Mouse (Mus musculus) heart, postnatal 0 days (tissue): ENCODE data around the gene Rag2. TPM values are rescaled to one million over a fixed set of nuclear protein-coding genes. Genes with fewer than 3 reads are reported as not detected.

Experiments used
- ATAC-seq: fragments of 200-750 bp; cut with Nextera tagmentation; 2 replicates; pipeline ENCODE4 v1.8.0; 2017; ENCODE audit warnings: low read depth, moderate number of reproducible peaks, moderate library complexity; ENCODE audit not compliant: insufficient read depth
- DNase-seq: peaks from one replicate; pipeline ENCODE4 v3.0.0-alpha.2; 2016; ENCODE audit warnings: low spot score
- H3K27ac ChIP-seq: fragments of 300-500 bp; sonication (generic); 2 replicates; pipeline ENCODE4 v1.5.1; 2014; ENCODE audit warnings: low read depth, mild to moderate bottlenecking
- H3K27me3 ChIP-seq: fragments of 300-500 bp; sonication (generic); 2 replicates; pipeline ENCODE4 v1.6.1; 2014; ENCODE audit warnings: low read length, mixed read lengths; ENCODE audit not compliant: control insufficient read depth, insufficient read depth
- H3K36me3 ChIP-seq: fragments of 300-500 bp; sonication (generic); replicated peaks from 2 replicates; pipeline ENCODE4 v1.6.1; 2014; ENCODE audit warnings: low read length, mixed read lengths; ENCODE audit not compliant: control insufficient read depth, insufficient read depth
- H3K4me1 ChIP-seq: fragments of 300-500 bp; sonication (generic); 2 replicates; pipeline ENCODE4 v1.6.1; 2014; ENCODE audit warnings: antibody characterized with exemption; ENCODE audit not compliant: control insufficient read depth, insufficient read depth
- H3K4me2 ChIP-seq: fragments of 300-500 bp; sonication (generic); 2 replicates; pipeline ENCODE4 v1.6.1; 2014; ENCODE audit warnings: low read depth, mild to moderate bottlenecking, low read length, moderate library complexity
- H3K4me3 ChIP-seq: fragments of 300-500 bp; sonication (generic); 2 replicates; pipeline ENCODE4 v1.5.1; 2014; ENCODE audit warnings: low read depth, low read length
- H3K9ac ChIP-seq: fragments of 300-500 bp; sonication (generic); replicated peaks from 2 replicates; pipeline ENCODE4 v1.6.1; 2014; ENCODE audit warnings: low read depth, low read length, mixed read lengths
- H3K9me3 ChIP-seq: fragments of 300-500 bp; sonication (generic); replicated peaks from 2 replicates; pipeline ENCODE4 v1.6.1; 2016; ENCODE audit warnings: low read length; ENCODE audit not compliant: control insufficient read depth
- CTCF ChIP-seq: IDR thresholded peaks from 2 replicates; pipeline ENCODE4 v1.5.1; 2016; ENCODE audit warnings: antibody characterized with exemption, control low read depth, low read depth
- EP300 ChIP-seq: IDR thresholded peaks from 2 replicates; pipeline ENCODE4 v1.6.1; 2016; ENCODE audit warnings: antibody characterized with exemption, low read depth
- WGBS: fragments of 180-500 bp; shearing (Covaris S2); extraction: QIAGEN DNeasy Blood & Tissue Kit; methylation state at CpG from one replicate; pipeline ENCODE4 v1.1.7; 2014; 5-methylcytosine and 5-hydroxymethylcytosine counted together
- polyA plus RNA-seq: library from polyadenylated mRNA; unstranded; fragments of >200 nt; fragmentation: Nextera tagmentation; extraction: Ambion mirVana; gene quantifications from 2 replicates; pipeline ENCODE4 v1.2.1, GENCODE M21; 2015
- total RNA-seq: library from RNA; depleted of rRNA; stranded (reverse); fragments of >200 nt; gene quantifications from 2 replicates; pipeline ENCODE4 v1.2.3, GENCODE M21; 2014; ENCODE audit warnings: low replicate concordance

The Rag2 gene
- total and polyA plus RNA-seq, 2 experiments from 2014 or later: not detected

- H3K36me3 ChIP-seq: no peaks in the 10 kb centered on the region
- H3K27ac ChIP-seq: no peak overlapping the region
- H3K4me1 ChIP-seq: 0 out of 2 replicates have a peak, but pooled peaks cover 6% of the 10 kb centered on the region
- ATAC-seq (no peak), DNase-seq (peak; percentile 20)
- H3K4me3 ChIP-seq: no peak overlapping the region
- no peak for TF ChIP-seq CTCF
- 51% methylated on average over 10 of the region's 10 CpGs for WGBS
- H3K9ac ChIP-seq: no peak overlapping the region
- no peaks in the 10 kb centered on the region for H3K9me3 ChIP-seq
- no peaks in the 10 kb centered on the region for H3K27me3 ChIP-seq
- H3K4me2 ChIP-seq: no peak overlapping the region
Observed at GRCm38 (mm10) chr2:101615464-101616305, 8.8 kb upstream of the Rag2 start.

- ATAC-seq: no peak
- no peak overlapping the region for H3K9ac ChIP-seq
- no peak for TF ChIP-seq EP300
- TF ChIP-seq CTCF: no peak
- no peak for DNase-seq
- no peaks in the 10 kb centered on the region for H3K27me3 ChIP-seq
- no peak overlapping the region for H3K27ac ChIP-seq
- no peak overlapping the region for H3K4me3 ChIP-seq
- no peak overlapping the region for H3K4me2 ChIP-seq
- H3K9me3 ChIP-seq: no peaks in the 10 kb centered on the region
- no peaks in the 10 kb centered on the region for H3K4me1 ChIP-seq
- 75% methylated on average over 4 of the region's 4 CpGs for WGBS
- no peaks in the 10 kb centered on the region for H3K36me3 ChIP-seq
Observed at GRCm38 (mm10) chr2:101618373-101618772, 6.1 kb upstream of the Rag2 start.

GRCm38 (mm10) chr2:101620899-101621298 is 3.6 kb upstream of the Rag2 start:
- no peak for TF ChIP-seq EP300
- TF ChIP-seq CTCF: no peak
- Histone ChIP-seq H3K9me3 (no peaks in the 10 kb centered on the region), H3K4me2 (no peak overlapping the region), H3K9ac (no peak overlapping the region), H3K4me3 (no peak overlapping the region), H3K27ac (peak overlapping the region; percentile 20; the same call in 1 of the 2 replicates), H3K36me3 (no peaks in the 10 kb centered on the region), H3K27me3 (no peaks in the 10 kb centered on the region), H3K4me1 (no peaks in the 10 kb centered on the region)
- ATAC-seq (no peak), DNase-seq (no peak)
- WGBS: 64% methylated on average over 3 of the region's 3 CpGs

- ATAC-seq: no peak
Observed at GRCm38 (mm10) chr2:101621611-101622010, 2.9 kb upstream of the Rag2 start.

GRCm38 (mm10) chr2:101623042-101623441 is 1.5 kb upstream of the Rag2 start:
- Histone ChIP-seq H3K4me3 (no peak overlapping the region), H3K9ac (no peak overlapping the region), H3K4me1 (no peaks in the 10 kb centered on the region), H3K36me3 (no peaks in the 10 kb centered on the region), H3K27me3 (no peaks in the 10 kb centered on the region), H3K27ac (no peak overlapping the region), H3K4me2 (no peak overlapping the region), H3K9me3 (no peaks in the 10 kb centered on the region)
- no peak for TF ChIP-seq CTCF
- no peak for TF ChIP-seq EP300
- DNase-seq: no peak
- no peak for ATAC-seq
- 87% methylated on average over 2 of the region's 2 CpGs for WGBS

More at GRCm38 (mm10) chr2:101621611-101622010, 2.9 kb upstream of the Rag2 start:
- H3K4me2 ChIP-seq: no peak overlapping the region
- H3K9ac ChIP-seq: no peak overlapping the region
- TF ChIP-seq CTCF (no peak), EP300 (no peak)
- no peaks in the 10 kb centered on the region for H3K36me3 ChIP-seq
- 57% methylated on average over 7 of the region's 7 CpGs for WGBS
- DNase-seq: no peak
- no peaks in the 10 kb centered on the region for H3K9me3 ChIP-seq
- H3K4me3 ChIP-seq: no peak overlapping the region
- H3K27ac ChIP-seq: no peak overlapping the region
- H3K4me1 ChIP-seq: no peaks in the 10 kb centered on the region
- no peaks in the 10 kb centered on the region for H3K27me3 ChIP-seq
